Mouse (Mus musculus) small intestine, adult 2 months (tissue): ENCODE measurements around the gene Tmem141.

Experiments used
- CTCF ChIP-seq: fragments of 200-500 bp; IDR thresholded peaks from 2 replicates; pipeline ENCODE4 v1.5.1; 2012; ENCODE audit warnings: low read depth, mild to moderate bottlenecking, control low read depth, inconsistent platforms, low read length, moderate library complexity, mixed read lengths; ENCODE audit not compliant: insufficient replicate concordance, insufficient read length; ENCODE audit errors: extremely low read depth
- POLR2A ChIP-seq: fragments of 200-500 bp; IDR thresholded peaks from 2 replicates; pipeline ENCODE4 v1.6.1; 2012; ENCODE audit warnings: low read depth, mild to moderate bottlenecking, control low read depth, inconsistent platforms, low read length, moderate library complexity

DNA sequence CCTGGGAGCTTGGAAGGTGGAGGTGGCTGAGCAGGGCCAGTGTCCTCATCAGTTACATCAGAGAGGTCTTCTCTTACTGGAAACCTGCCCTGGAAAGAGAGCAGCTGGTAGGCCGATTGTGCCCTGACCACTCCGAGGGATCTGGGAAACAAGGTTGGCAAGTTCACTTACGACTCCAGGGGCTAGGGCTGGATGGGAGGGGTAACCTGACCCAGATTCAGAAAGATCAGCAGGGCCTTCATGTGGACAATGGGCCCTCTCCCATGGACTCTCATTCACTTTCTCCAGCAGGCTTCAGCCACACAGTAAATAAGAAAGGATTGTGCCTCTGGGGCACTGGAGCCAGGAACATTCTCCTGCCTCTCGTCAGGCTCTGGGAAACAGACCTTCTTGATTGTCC, 36.9 kb downstream of the Tmem141 start:
- TF ChIP-seq CTCF (no peak), POLR2A (no peak)
